9 mouse cellular contexts compared by ENCODE assay signal in the genomic region with DNA sequence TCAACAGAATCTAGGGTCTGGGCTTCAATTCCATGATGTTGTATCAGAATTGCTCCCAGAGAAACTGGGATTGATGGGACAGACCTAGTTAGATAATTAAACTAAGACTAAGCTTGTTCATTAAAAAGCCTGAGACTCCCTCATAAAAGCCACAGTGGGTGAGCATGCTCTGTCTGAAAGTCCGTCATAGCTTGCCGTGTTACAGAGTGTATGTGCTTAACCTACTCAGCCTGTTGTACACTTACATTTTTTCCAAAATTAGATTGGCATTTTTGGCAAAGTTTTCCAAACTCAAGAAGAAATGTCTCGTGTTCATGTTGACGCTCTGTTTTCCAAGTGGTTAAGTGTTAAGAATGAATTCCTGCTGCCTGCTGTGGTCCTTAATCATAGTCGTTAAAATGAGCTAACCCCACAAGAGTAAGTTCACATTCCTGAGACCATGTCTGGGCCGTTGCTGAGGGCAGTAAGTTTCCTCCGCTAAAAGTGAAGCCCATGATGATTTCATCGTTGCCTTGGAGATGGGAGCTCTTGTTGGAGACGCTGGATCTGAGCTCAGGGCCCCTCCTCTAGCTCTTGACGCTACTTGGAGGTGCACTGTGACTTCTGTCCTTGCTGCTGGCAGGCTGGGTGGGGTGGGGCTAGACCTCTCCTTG.
A peak's percentile ranks its signal among the peaks of the same experiment; 100 is the strongest.
DNase-seq lines count a peak whose midpoint lies in the region; ATAC-seq and TF ChIP-seq lines count a peak whose summit lies in the region.
"Had no signal": no experiment of that assay in that cellular context is flagged by ENCODE, and none has a peak within 500 bp of the region (broad histone marks: within the 10 kb centered on the region; RNA-seq: fewer than 3 reads in every experiment).

No protein-coding gene starts in this region.

- no peak for TF ChIP-seq CTCF in forebrain, postnatal 0 days (IDR thresholded peaks at IDR 0.05; ENCODE audit: low read depth)

- H3K36me3 ChIP-seq in forebrain, embryonic 11.5 days (ENCODE audit: control insufficient read depth, insufficient read depth, low read length): peaks cover 7% of the 10 kb centered on the region; the same call in 1 of the 2 replicates
- H3K36me3 ChIP-seq in forebrain, embryonic 12.5 days (replicated peaks): peaks cover 66% of the 10 kb centered on the region
- peaks cover 40% of the 10 kb centered on the region for H3K36me3 ChIP-seq in forebrain, postnatal 0 days (ENCODE audit: insufficient read depth)

- no peak overlapping the region for H3K4me2 ChIP-seq in forebrain, embryonic 11.5 days (ENCODE audit: low read depth, low read length, severe bottlenecking)
- no peak overlapping the region for H3K4me2 ChIP-seq in forebrain, embryonic 12.5 days
- H3K4me2 ChIP-seq in forebrain, postnatal 0 days (ENCODE audit: low read depth): no peak overlapping the region

- no peak for DNase-seq in forebrain, embryonic 11.5 days (ENCODE audit: low spot score)
- DNase-seq in Muller cell, postnatal 12 days (ENCODE audit: inconsistent ontology term): peak; percentile 92
- no peak for DNase-seq in forebrain, postnatal 0 days
- DNase-seq in lung, adult 18-20 months: peak; percentile 73 to 79
- DNase-seq in layer of hippocampus, adult 8-10 months (ENCODE audit: low spot score in 2 of 2): no peak
- DNase-seq in frontal cortex, postnatal 14 days (ENCODE audit: low spot score in 2 of 2): no peak
- DNase-seq: thymus, postnatal 36 days had no signal

- no peaks in the 10 kb centered on the region for H3K27me3 ChIP-seq in forebrain, embryonic 11.5 days (ENCODE audit: control insufficient read depth, insufficient read depth, low read length)
- H3K27me3 ChIP-seq in forebrain, embryonic 12.5 days: no peaks in the 10 kb centered on the region
- H3K27me3 ChIP-seq in forebrain, postnatal 0 days (ENCODE audit: insufficient read depth, low read length): no peaks in the 10 kb centered on the region

- H3K4me3 ChIP-seq in forebrain, embryonic 11.5 days (ENCODE audit: low read depth, low read length): no peak overlapping the region
- H3K4me3 ChIP-seq in forebrain, embryonic 12.5 days (replicated peaks): no peak overlapping the region
- no peak overlapping the region for H3K4me3 ChIP-seq in forebrain, postnatal 0 days (ENCODE audit: low read depth, low read length)

- H3K27ac ChIP-seq in forebrain, embryonic 11.5 days (ENCODE audit: low read depth, low read length): no peak overlapping the region
- no peak overlapping the region for H3K27ac ChIP-seq in forebrain, embryonic 12.5 days
- no peak overlapping the region for H3K27ac ChIP-seq in forebrain, postnatal 0 days (ENCODE audit: low read depth, low read length)

- no peaks in the 10 kb centered on the region; the same call in 1 of the 2 replicates for H3K4me1 ChIP-seq in forebrain, embryonic 11.5 days (replicated peaks; ENCODE audit: control insufficient read depth, insufficient read depth, low read length)
- no peaks in the 10 kb centered on the region for H3K4me1 ChIP-seq in forebrain, embryonic 12.5 days
- H3K4me1 ChIP-seq in forebrain, postnatal 0 days (ENCODE audit: insufficient read depth): no peaks in the 10 kb centered on the region

- 0 out of 2 replicates have a peak, but pooled peaks have one; percentile 24 for ATAC-seq in forebrain, embryonic 11.5 days (replicated peaks; ENCODE audit: low FRiP score)
- ATAC-seq in forebrain, embryonic 12.5 days (ENCODE audit: low FRiP score): no peak
- peak; percentile 18; the same call in 1 of the 2 replicates for ATAC-seq in forebrain, postnatal 0 days
- ATAC-seq in megakaryocyte progenitor cell, adult 5-6 weeks (replicated peaks; ENCODE audit: poor library complexity): no peak

- H3K9ac ChIP-seq in forebrain, embryonic 11.5 days (ENCODE audit: low read length): no peak overlapping the region
- no peak overlapping the region for H3K9ac ChIP-seq in forebrain, embryonic 12.5 days
- no peak overlapping the region for H3K9ac ChIP-seq in forebrain, postnatal 0 days

- no peaks in the 10 kb centered on the region for H3K9me3 ChIP-seq in forebrain, embryonic 11.5 days (ENCODE audit: control insufficient read depth, low read length)
- H3K9me3 ChIP-seq in forebrain, embryonic 12.5 days: no peaks in the 10 kb centered on the region
- no peaks in the 10 kb centered on the region for H3K9me3 ChIP-seq in forebrain, postnatal 0 days (ENCODE audit: low read length)

- WGBS in forebrain, embryonic 11.5 days: 36% methylated on average over 10 of the region's 10 CpGs
- 37% methylated on average over 10 of the region's 10 CpGs for WGBS in forebrain, embryonic 12.5 days
- 28% methylated on average over 10 of the region's 10 CpGs for WGBS in forebrain, postnatal 0 days

Comparison
In these comparisons a context has a peak if more than half of its experiments do, and no peak if none do; other contexts are left out.
1. ATAC-seq: peak in forebrain, embryonic 11.5 days (single experiment) and forebrain, postnatal 0 days (single experiment); none in forebrain, embryonic 12.5 days (single experiment) and megakaryocyte progenitor cell, adult 5-6 weeks (single experiment).
2. DNase-seq: peak in Muller cell, postnatal 12 days (single experiment) and lung, adult 18-20 months (2 of 2); none in forebrain, embryonic 11.5 days (single experiment), forebrain, postnatal 0 days (single experiment), layer of hippocampus, adult 8-10 months (0 of 2) and frontal cortex, postnatal 14 days (0 of 2).